Mouse (Mus musculus) lung, postnatal 0 days (tissue): ENCODE data around the gene Txn2.

Experiments
- CTCF ChIP-seq: IDR thresholded peaks from 2 replicates; pipeline ENCODE4 v1.5.1; 2016; ENCODE audit warnings: antibody characterized with exemption, mild to moderate bottlenecking
- EP300 ChIP-seq: IDR thresholded peaks from 2 replicates; pipeline ENCODE4 v1.6.1; 2016; ENCODE audit warnings: antibody characterized with exemption, mild to moderate bottlenecking, control low read depth

GRCm38 (mm10) chr15:77934326-77934725 is 5.5 kb upstream of the Txn2 start:
- no peak for TF ChIP-seq CTCF
- no peak for TF ChIP-seq EP300
